Mouse (Mus musculus) embryonic fibroblast, embryonic 13.5 days (primary cell): ENCODE measurements around the gene Scarb2.

ENCODE experiments used
- CTCF ChIP-seq: IDR thresholded peaks from 2 replicates; pipeline ENCODE4 v1.5.1; 2011; ENCODE audit warnings: mild to moderate bottlenecking, control low read depth, low read length, moderate library complexity, borderline replicate concordance; ENCODE audit not compliant: insufficient read depth
- POLR2A ChIP-seq: IDR thresholded peaks from 2 replicates; pipeline ENCODE4 v1.6.1; 2011; ENCODE audit warnings: low read depth, mild to moderate bottlenecking, control low read depth, low read length, moderate library complexity

DNA sequence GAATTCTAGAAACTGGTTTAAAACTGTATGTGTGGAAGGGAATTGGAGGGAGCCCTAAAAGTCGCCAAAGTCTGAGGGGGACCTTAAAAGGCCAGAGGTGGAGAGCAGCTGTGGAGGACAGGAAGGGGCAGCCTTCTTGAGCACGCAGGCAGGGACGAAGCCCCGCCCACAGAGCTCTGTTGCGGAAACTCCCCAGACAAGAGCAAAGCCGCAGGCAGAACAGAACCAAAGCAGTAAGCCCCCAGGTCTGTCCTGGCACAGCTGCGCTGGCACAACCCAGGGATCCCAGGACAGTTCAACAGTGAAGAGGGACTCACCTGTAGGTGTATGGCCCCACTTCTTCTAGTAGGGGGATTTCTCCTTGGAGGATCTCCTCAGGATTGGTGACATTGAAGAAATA is 21.8 kb downstream of the Scarb2 start:
- TF ChIP-seq POLR2A (no peak), CTCF (no peak)
